Mouse (Mus musculus) retina, postnatal 7 days (tissue): ENCODE data around the gene Rfx3.

Experiments used
- DNase-seq: peaks from one replicate; pipeline ENCODE4 v3.0.0-alpha.2; 2012; ENCODE audit warnings: low read depth, low spot score

The Rfx3 gene

DNA sequence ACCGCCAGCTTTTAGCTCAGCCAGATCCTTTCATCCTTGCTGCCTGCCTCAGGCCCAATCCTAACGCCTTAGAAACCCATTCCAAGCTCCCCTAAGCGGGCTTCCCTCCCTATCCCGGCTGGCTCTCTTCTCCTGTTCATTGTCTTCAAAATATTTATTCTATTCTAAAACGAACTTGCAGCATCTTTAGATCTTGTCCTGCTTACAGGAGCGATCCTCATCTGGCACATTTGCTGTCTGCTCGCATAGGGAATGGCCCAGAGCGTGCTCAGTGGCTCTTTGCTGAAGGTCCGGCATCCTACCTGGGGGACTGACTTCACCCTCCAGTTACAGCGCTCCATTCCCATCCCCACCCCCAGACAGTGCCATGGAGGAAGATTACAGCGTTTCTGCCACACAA, 292.0 kb downstream of the Rfx3 start:
- DNase-seq = no peak

DNA sequence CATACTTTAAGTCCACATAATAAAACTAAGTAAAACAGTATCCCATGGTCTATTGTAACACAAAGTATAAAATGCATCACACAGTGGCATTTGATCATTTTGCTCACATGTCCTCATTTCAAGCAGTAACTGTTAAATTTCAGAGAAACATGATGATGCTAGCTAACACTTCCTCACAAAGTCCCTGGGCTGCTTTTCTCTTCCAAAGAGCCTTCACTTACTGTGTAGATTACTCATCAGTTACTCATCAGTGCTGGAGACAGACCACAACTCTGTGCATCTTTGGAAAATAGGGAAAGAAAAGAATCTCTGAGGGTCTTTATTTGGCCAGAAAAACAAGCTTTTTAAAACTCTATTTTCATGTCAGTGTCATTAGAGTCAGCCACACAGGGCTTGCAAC, 294.7 kb downstream of the Rfx3 start:
- no peak for DNase-seq
